Mouse (Mus musculus): ENCODE measurements at regions not wholly inside any gene's neighbourhood (a gene's known extent, or its start where the extent isn't known, plus 50 kb on each side); places are given as distances from the start of the nearest gene placed in this dataset.

GRCm38 (mm10) chr16:9115548-9115947 is 285.6 kb downstream of the 1810013L24Rik start:
- no peak for DNase-seq

- no peak for DNase-seq
Measured at GRCm38 (mm10) chr16:9121581-9121980, 291.7 kb downstream of the 1810013L24Rik start.

GRCm38 (mm10) chr16:9132113-9132512 is 302.2 kb downstream of the 1810013L24Rik start:
- no peak for DNase-seq

- no peak for DNase-seq
Measured at GRCm38 (mm10) chr16:9132778-9133177, 302.9 kb downstream of the 1810013L24Rik start.

GRCm38 (mm10) chr16:9135377-9135776 is 305.5 kb downstream of the 1810013L24Rik start:
- DNase-seq: peak; percentile 66

GRCm38 (mm10) chr16:9138552-9139224 is 308.8 kb downstream of the 1810013L24Rik start:
- peak; percentile 33 for DNase-seq

- DNase-seq: no peak
Measured at GRCm38 (mm10) chr16:9139405-9139804, 309.5 kb downstream of the 1810013L24Rik start.

- peak; percentile 16 for DNase-seq
Measured at GRCm38 (mm10) chr16:9149209-9150135, 319.6 kb downstream of the 1810013L24Rik start.

- peak; percentile 52 for DNase-seq
Measured at GRCm38 (mm10) chr16:9151936-9152335, 322.0 kb downstream of the 1810013L24Rik start.

GRCm38 (mm10) chr16:9153501-9153900 is 323.6 kb downstream of the 1810013L24Rik start:
- no peak for DNase-seq

- no peak for DNase-seq
Measured at GRCm38 (mm10) chr16:9165763-9166310, 335.9 kb downstream of the 1810013L24Rik start.

- no peak for DNase-seq
Measured at GRCm38 (mm10) chr16:9176402-9176801, 346.5 kb downstream of the 1810013L24Rik start.

GRCm38 (mm10) chr16:9195821-9196220 is 365.9 kb downstream of the 1810013L24Rik start:
- no peak for DNase-seq

- DNase-seq: no peak
Measured at GRCm38 (mm10) chr16:9198903-9199532, 369.1 kb downstream of the 1810013L24Rik start.

- no peak for DNase-seq
Measured at GRCm38 (mm10) chr16:9208602-9209001, 378.7 kb downstream of the 1810013L24Rik start.

GRCm38 (mm10) chr16:9211485-9211884 is 381.6 kb downstream of the 1810013L24Rik start:
- no peak for DNase-seq

- no peak for DNase-seq
Measured at GRCm38 (mm10) chr16:9215131-9215530, 385.2 kb downstream of the 1810013L24Rik start.

GRCm38 (mm10) chr16:9217361-9217760 is 387.5 kb downstream of the 1810013L24Rik start:
- DNase-seq: peak; percentile 15

- DNase-seq: no peak
Measured at GRCm38 (mm10) chr16:9230178-9230577, 400.3 kb downstream of the 1810013L24Rik start.

GRCm38 (mm10) chr16:9242099-9242498 is 412.2 kb downstream of the 1810013L24Rik start:
- peak; percentile 20 for DNase-seq

GRCm38 (mm10) chr16:9247198-9247597 is 417.3 kb downstream of the 1810013L24Rik start:
- peak; percentile 6 for DNase-seq

GRCm38 (mm10) chr16:9253054-9253453 is 423.2 kb downstream of the 1810013L24Rik start:
- DNase-seq: no peak

All from adrenal gland, postnatal 10 days (tissue).